Mouse (Mus musculus) lung, postnatal 36 days (tissue): ENCODE measurements around the gene Cenpf.
A peak's percentile ranks its signal among the peaks of the same experiment; 100 is the strongest.

Source experiments
- DNase-seq: peaks from one replicate; pipeline ENCODE4 v3.0.0; 2022; ENCODE audit warnings: mixed read lengths

The Cenpf gene

GRCm38 (mm10) chr1:189627976-189628768 lies 59.7 kb downstream of the Cenpf start:
- DNase-seq = peak; percentile 72

- DNase-seq = no peak
Observed at GRCm38 (mm10) chr1:189624756-189625155, 63.1 kb downstream of the Cenpf start.

DNA sequence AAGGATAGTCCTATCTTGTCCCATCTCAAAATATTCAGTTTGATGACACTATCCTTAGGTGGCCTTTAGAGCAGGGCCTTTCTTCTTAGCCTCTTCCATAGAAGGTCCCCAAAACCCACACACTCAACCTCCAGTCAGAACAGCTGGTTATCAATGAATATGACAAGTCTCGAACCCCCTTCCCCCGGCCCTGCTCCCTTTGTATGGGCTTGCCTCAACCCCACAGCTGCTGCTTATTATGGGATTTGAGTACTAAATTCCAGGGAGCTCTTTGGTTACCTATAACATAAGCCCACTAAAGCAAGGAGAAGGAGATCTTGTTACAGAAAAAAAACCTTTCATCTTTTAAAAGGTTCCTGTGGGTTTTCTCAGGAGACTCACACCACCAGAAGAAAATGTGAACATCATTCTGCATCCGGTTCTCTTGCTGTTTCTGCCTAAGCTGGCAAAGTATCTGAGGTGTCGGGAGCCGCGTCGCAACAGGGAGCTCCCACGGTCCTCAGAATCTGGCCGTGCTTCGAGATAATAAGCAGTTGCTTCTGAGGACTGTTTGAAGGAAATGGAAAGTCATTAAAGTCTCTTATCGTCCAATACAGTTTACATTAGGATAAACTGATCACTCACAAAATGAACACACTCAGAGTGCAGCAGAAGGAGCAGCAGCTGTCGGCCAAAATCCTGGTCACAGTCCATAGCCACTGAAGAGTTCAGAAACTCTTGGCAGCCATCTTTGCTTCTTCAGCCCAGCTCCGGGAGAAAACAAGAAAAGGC lies 68.7 kb downstream of the Cenpf start:
- DNase-seq = peak; percentile 56

- DNase-seq = no peak
Observed at GRCm38 (mm10) chr1:189617381-189617780, 70.5 kb downstream of the Cenpf start.

- DNase-seq = no peak
Observed at GRCm38 (mm10) chr1:189615246-189615645, 72.6 kb downstream of the Cenpf start.

- no peak for DNase-seq
Observed at GRCm38 (mm10) chr1:189613076-189613475, 74.8 kb downstream of the Cenpf start.

- DNase-seq = peak; percentile 30
Observed at GRCm38 (mm10) chr1:189611775-189612174, 76.1 kb downstream of the Cenpf start.

- peak; percentile 27 for DNase-seq
Observed at GRCm38 (mm10) chr1:189608640-189609039, 79.2 kb downstream of the Cenpf start.

DNA sequence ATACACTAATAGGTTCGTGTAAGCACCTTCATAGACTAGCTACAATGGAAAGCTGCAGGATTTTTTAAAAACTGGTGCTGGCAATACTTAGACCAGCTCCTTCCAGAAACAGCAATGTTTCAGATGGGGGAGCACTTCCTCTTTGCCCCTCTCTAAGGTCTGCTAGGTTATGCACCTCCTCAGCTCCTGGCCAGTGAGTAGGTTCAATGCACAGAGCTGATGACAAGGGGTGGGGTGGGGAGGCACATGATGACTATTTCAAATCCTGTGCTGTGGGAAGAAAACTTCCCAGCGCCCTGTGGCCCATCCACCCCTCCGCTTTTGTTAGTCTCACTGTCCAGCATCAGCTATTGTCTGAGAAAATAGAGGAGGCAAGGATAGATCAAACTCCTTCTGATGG lies 79.8 kb downstream of the Cenpf start:
- DNase-seq = no peak

DNA sequence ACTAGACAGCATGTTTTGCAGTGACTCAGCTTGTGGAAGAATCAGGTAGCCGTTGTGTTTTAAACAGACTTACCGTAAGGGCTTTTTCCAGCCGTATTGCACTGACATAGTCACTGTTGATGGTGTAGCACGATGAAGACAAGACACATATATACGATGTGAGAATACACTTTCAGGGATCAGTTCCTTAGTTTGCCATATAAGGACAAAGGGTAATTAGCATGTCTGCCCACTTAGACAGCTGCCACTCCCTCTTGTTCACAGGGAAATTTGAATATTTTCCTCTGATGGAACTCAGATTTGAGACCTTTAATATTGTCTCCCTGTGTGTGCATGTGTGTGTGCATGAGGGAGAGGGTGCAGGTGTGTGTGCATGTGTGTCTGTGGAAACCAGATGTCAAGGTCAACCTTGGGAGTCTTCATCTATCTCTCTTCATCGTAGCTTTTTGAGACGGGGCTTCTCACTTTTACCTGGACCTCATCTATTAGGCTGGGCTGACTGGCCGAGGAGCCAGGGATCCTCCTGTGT lies 82.2 kb downstream of the Cenpf start:
- no peak for DNase-seq

- no peak for DNase-seq
Observed at GRCm38 (mm10) chr1:189597096-189597495, 90.8 kb downstream of the Cenpf start.
